Mouse (Mus musculus) kidney, embryonic 16.5 days (tissue): ENCODE data around the gene Dcaf6. TPM values are rescaled to one million over a fixed set of nuclear protein-coding genes. Genes with fewer than 3 reads are reported as not detected.
A peak's percentile ranks its signal among the peaks of the same experiment; 100 is the strongest.

Experiments
- ATAC-seq: fragments of 200-750 bp; cut with Nextera tagmentation; 2 replicates; pipeline ENCODE4 v1.8.0; 2017; ENCODE audit warnings: moderate TSS enrichment; ENCODE audit not compliant: low FRiP score, low TSS enrichment
- H3K27ac ChIP-seq: fragments of 300-500 bp; sonication (generic); 2 replicates; pipeline ENCODE4 v1.5.1; 2014; ENCODE audit warnings: low read length
- H3K27me3 ChIP-seq: fragments of 300-500 bp; sonication (generic); 2 replicates; pipeline ENCODE4 v1.6.1; 2014; ENCODE audit warnings: low read length, control low read depth, mixed read lengths; ENCODE audit not compliant: insufficient read depth
- H3K36me3 ChIP-seq: fragments of 300-500 bp; sonication (generic); 2 replicates; pipeline ENCODE4 v1.6.1; 2014; ENCODE audit warnings: low read length, control low read depth, mixed read lengths; ENCODE audit not compliant: insufficient read depth
- H3K4me1 ChIP-seq: fragments of 300-500 bp; sonication (generic); 2 replicates; pipeline ENCODE4 v1.6.1; 2014; ENCODE audit warnings: low read length, control low read depth, mixed read lengths; ENCODE audit not compliant: insufficient read depth
- H3K4me2 ChIP-seq: fragments of 300-500 bp; sonication (generic); replicated peaks from 2 replicates; pipeline ENCODE4 v1.6.1; 2014; ENCODE audit warnings: low read depth, low read length
- H3K4me3 ChIP-seq: fragments of 300-500 bp; sonication (generic); 2 replicates; pipeline ENCODE4 v1.5.1; 2014; ENCODE audit warnings: mild to moderate bottlenecking, low read length
- H3K9ac ChIP-seq: fragments of 300-500 bp; sonication (generic); replicated peaks from 2 replicates; pipeline ENCODE4 v1.6.1; 2014; ENCODE audit warnings: low read length
- H3K9me3 ChIP-seq: fragments of 300-500 bp; sonication (generic); 2 replicates; pipeline ENCODE4 v1.6.1; 2016; ENCODE audit warnings: low read length, control low read depth
- WGBS: fragments of 180-500 bp; shearing (Covaris S2); extraction: QIAGEN DNeasy Blood & Tissue Kit; methylation state at CpG from one replicate; pipeline ENCODE4 v1.1.7; 2014; 5-methylcytosine and 5-hydroxymethylcytosine counted together
- polyA plus RNA-seq: library from polyadenylated mRNA; unstranded; fragments of >200 nt; fragmentation: Nextera tagmentation; extraction: Ambion mirVana; gene quantifications from 2 replicates; pipeline ENCODE4 v1.2.1, GENCODE M21; 2015

The Dcaf6 gene
- polyA plus RNA-seq, 1 experiment from 2014 or later: 21.1 TPM

GRCm38 (mm10) chr1:165464574-165464973 is 4.3 kb upstream of the Dcaf6 start:
- no peak for ATAC-seq
- H3K27ac ChIP-seq: no peak overlapping the region
- no peaks in the 10 kb centered on the region for H3K27me3 ChIP-seq
- H3K4me2 ChIP-seq: no peak overlapping the region
- no peaks in the 10 kb centered on the region for H3K9me3 ChIP-seq
- no peaks in the 10 kb centered on the region for H3K36me3 ChIP-seq
- no peak overlapping the region for H3K4me3 ChIP-seq
- 85% methylated on average over 3 of the region's 3 CpGs for WGBS
- no peak overlapping the region for H3K9ac ChIP-seq
- 0 out of 2 replicates have a peak, but pooled peaks cover 8% of the 10 kb centered on the region for H3K4me1 ChIP-seq

GRCm38 (mm10) chr1:165462861-165463260 is 2.6 kb upstream of the Dcaf6 start:
- no peak for ATAC-seq
- 69% methylated on average over 1 of the region's 1 CpGs for WGBS

GRCm38 (mm10) chr1:165461681-165462080 is 1.4 kb upstream of the Dcaf6 start:
- peak overlapping the region; percentile 89 for H3K4me3 ChIP-seq
- ATAC-seq: no peak
- peaks cover 18% of the 10 kb centered on the region for H3K4me1 ChIP-seq
- H3K36me3 ChIP-seq: no peaks in the 10 kb centered on the region
- 3% methylated on average over 9 of the region's 9 CpGs for WGBS
- peak overlapping the region; percentile 87 for H3K4me2 ChIP-seq
- H3K9me3 ChIP-seq: no peaks in the 10 kb centered on the region
- H3K27ac ChIP-seq: peak overlapping the region; percentile 88
- no peaks in the 10 kb centered on the region for H3K27me3 ChIP-seq
- peak overlapping the region; percentile 81 for H3K9ac ChIP-seq

More at GRCm38 (mm10) chr1:165462861-165463260, 2.6 kb upstream of the Dcaf6 start:
- H3K36me3 ChIP-seq: no peaks in the 10 kb centered on the region
- no peaks in the 10 kb centered on the region for H3K9me3 ChIP-seq
- H3K4me3 ChIP-seq: peak overlapping the region; percentile 7; the same call in 1 of the 2 replicates
- H3K27ac ChIP-seq: no peak overlapping the region
- no peaks in the 10 kb centered on the region for H3K27me3 ChIP-seq
- H3K4me1 ChIP-seq: peaks cover 15% of the 10 kb centered on the region
- H3K4me2 ChIP-seq: peak overlapping the region; percentile 48; the same call in 1 of the 2 replicates
- H3K9ac ChIP-seq: no peak overlapping the region

- no peaks in the 10 kb centered on the region for H3K27me3 ChIP-seq
- H3K4me2 ChIP-seq: peak overlapping the region; percentile 87
- peak; percentile 97 for ATAC-seq
- peak overlapping the region; percentile 93 for H3K9ac ChIP-seq
- under 1% methylated on average over 41 of the region's 41 CpGs for WGBS
- H3K4me1 ChIP-seq: peaks cover 18% of the 10 kb centered on the region
- H3K9me3 ChIP-seq: no peaks in the 10 kb centered on the region
- peak overlapping the region; percentile 99 for H3K27ac ChIP-seq
- peak overlapping the region; percentile 89 for H3K4me3 ChIP-seq
- no peaks in the 10 kb centered on the region for H3K36me3 ChIP-seq
Observed at GRCm38 (mm10) chr1:165460801-165461377, 614 bp upstream of the Dcaf6 start.

GRCm38 (mm10) chr1:165459503-165460181 is 633 bp downstream of the Dcaf6 start:
- no peak for ATAC-seq
- under 1% methylated on average over 55 of the region's 60 CpGs for WGBS

GRCm38 (mm10) chr1:165459041-165459502 is 1.2 kb downstream of the Dcaf6 start:
- no peak for ATAC-seq
- peaks cover 5% of the 10 kb centered on the region; the same call in 1 of the 2 replicates for H3K9me3 ChIP-seq
- H3K4me2 ChIP-seq: peak overlapping the region; percentile 82
- 16% methylated on average over 7 of the region's 7 CpGs for WGBS
- H3K9ac ChIP-seq: peak overlapping the region; percentile 93
- H3K4me1 ChIP-seq: peaks cover 18% of the 10 kb centered on the region
- no peaks in the 10 kb centered on the region for H3K36me3 ChIP-seq
- no peaks in the 10 kb centered on the region for H3K27me3 ChIP-seq
- peak overlapping the region; percentile 89 for H3K4me3 ChIP-seq
- H3K27ac ChIP-seq: peak overlapping the region; percentile 99

More at GRCm38 (mm10) chr1:165459503-165460181, 633 bp downstream of the Dcaf6 start:
- Histone ChIP-seq H3K27me3 (no peaks in the 10 kb centered on the region), H3K4me1 (peaks cover 18% of the 10 kb centered on the region), H3K9me3 (no peaks in the 10 kb centered on the region), H3K4me3 (peak overlapping the region; percentile 89), H3K4me2 (peak overlapping the region; percentile 82), H3K27ac (peak overlapping the region; percentile 99), H3K9ac (peak overlapping the region; percentile 93), H3K36me3 (no peaks in the 10 kb centered on the region)

- 62% methylated on average over 3 of the region's 3 CpGs for WGBS
- no peaks in the 10 kb centered on the region for H3K4me1 ChIP-seq
- H3K4me2 ChIP-seq: no peak overlapping the region
- ATAC-seq: peak; percentile 73
- H3K36me3 ChIP-seq: no peaks in the 10 kb centered on the region
- H3K27me3 ChIP-seq: no peaks in the 10 kb centered on the region
- no peak overlapping the region for H3K9ac ChIP-seq
- peaks cover under 1% of the 10 kb centered on the region; the same call in 1 of the 2 replicates for H3K9me3 ChIP-seq
- H3K27ac ChIP-seq: no peak overlapping the region
- no peak overlapping the region for H3K4me3 ChIP-seq
Observed at GRCm38 (mm10) chr1:165441719-165442118, 18.6 kb downstream of the Dcaf6 start.

GRCm38 (mm10) chr1:165441201-165441600 is 19.1 kb downstream of the Dcaf6 start:
- H3K9me3 ChIP-seq: peaks cover 6% of the 10 kb centered on the region; the same call in 1 of the 2 replicates
- no peak for ATAC-seq
- no peak overlapping the region for H3K27ac ChIP-seq
- no peak overlapping the region for H3K4me3 ChIP-seq
- no peaks in the 10 kb centered on the region for H3K36me3 ChIP-seq
- H3K4me1 ChIP-seq: no peaks in the 10 kb centered on the region
- no peak overlapping the region for H3K4me2 ChIP-seq
- no peaks in the 10 kb centered on the region for H3K27me3 ChIP-seq
- H3K9ac ChIP-seq: no peak overlapping the region

GRCm38 (mm10) chr1:165440788-165441187 is 19.5 kb downstream of the Dcaf6 start:
- WGBS: 69% methylated on average over 3 of the region's 3 CpGs
- H3K9me3 ChIP-seq: peaks cover 7% of the 10 kb centered on the region; the same call in 1 of the 2 replicates
- no peaks in the 10 kb centered on the region for H3K36me3 ChIP-seq
- H3K4me2 ChIP-seq: no peak overlapping the region
- H3K9ac ChIP-seq: no peak overlapping the region
- no peak overlapping the region for H3K4me3 ChIP-seq
- no peaks in the 10 kb centered on the region for H3K27me3 ChIP-seq
- H3K27ac ChIP-seq: no peak overlapping the region
- H3K4me1 ChIP-seq: no peaks in the 10 kb centered on the region
- no peak for ATAC-seq
